Mouse (Mus musculus) myocyte (in vitro differentiated cells): Measurements from ENCODE around the gene Slmap. TPM values are rescaled to one million over a fixed set of nuclear protein-coding genes. Genes with fewer than 3 reads are reported as not detected.

Source experiments
- H3K27me3 ChIP-seq: one replicate; pipeline ENCODE4 v1.6.1; 2011; ENCODE audit not compliant: control insufficient read depth, insufficient read depth, insufficient read length
- H3K36me3 ChIP-seq: one replicate; pipeline ENCODE4 v1.6.1; 2011; ENCODE audit not compliant: control insufficient read depth, insufficient read depth
- H3K4me2 ChIP-seq: one replicate; pipeline ENCODE4 v1.6.1; 2011; ENCODE audit warnings: low read depth, control low read depth
- H3K4me3 ChIP-seq: one replicate; pipeline ENCODE4 v1.5.1; 2011; ENCODE audit warnings: mild to moderate bottlenecking, control low read depth, moderate library complexity
- H3K79me2 ChIP-seq: one replicate; pipeline ENCODE4 v1.6.1; 2011; ENCODE audit not compliant: control insufficient read depth, insufficient read depth
- H3ac ChIP-seq: one replicate; pipeline ENCODE4 v1.6.1; 2011; ENCODE audit not compliant: control insufficient read depth, insufficient read length
- CEBPB ChIP-seq: IDR thresholded peaks from 2 replicates; pipeline ENCODE4 v1.6.1; 2011; ENCODE audit warnings: mild to moderate bottlenecking, moderate library complexity; ENCODE audit not compliant: poor library complexity, insufficient read depth, severe bottlenecking
- E2F4 ChIP-seq: IDR thresholded peaks from one replicate; pipeline ENCODE4 v1.6.1; 2011; ENCODE audit warnings: mild to moderate bottlenecking, control low read depth, moderate library complexity; ENCODE audit not compliant: insufficient read depth
- MAX ChIP-seq: IDR thresholded peaks from one replicate; pipeline ENCODE4 v1.6.1; 2011; ENCODE audit warnings: low read depth, mild to moderate bottlenecking, control low read depth
- MYOD1 ChIP-seq, 3 experiments: IDR thresholded peaks; one replicate each; pipeline ENCODE4 v1.6.1; 2011; ENCODE audit warnings: control low read depth in 2 of 3, low read depth in 2 of 3, mild to moderate bottlenecking in 2 of 3, moderate library complexity in 1 of 3; ENCODE audit not compliant: insufficient read length in 2 of 3, control insufficient read depth in 1 of 3
- MYOG ChIP-seq, 3 experiments: IDR thresholded peaks; one replicate each; pipeline ENCODE4 v1.6.1; 2011; ENCODE audit warnings: control low read depth in 2 of 3, low read depth in 2 of 3, mild to moderate bottlenecking in 2 of 3; ENCODE audit not compliant: insufficient read length in 2 of 3, control insufficient read depth in 1 of 3, insufficient read depth in 1 of 3
- POLR2A ChIP-seq: IDR thresholded peaks from one replicate; pipeline ENCODE4 v1.6.1; 2011; ENCODE audit warnings: low read depth, mild to moderate bottlenecking, control low read depth, moderate library complexity; ENCODE audit not compliant: insufficient read length
- POLR2AphosphoS2 ChIP-seq: IDR thresholded peaks from one replicate; pipeline ENCODE4 v1.6.1; 2011; ENCODE audit warnings: low read depth, control low read depth; ENCODE audit not compliant: insufficient read length
- REST ChIP-seq: IDR thresholded peaks from one replicate; pipeline ENCODE4 v1.6.1; 2011; ENCODE audit warnings: mild to moderate bottlenecking, control low read depth, moderate library complexity; ENCODE audit not compliant: insufficient read depth, insufficient read length
- SRF ChIP-seq: IDR thresholded peaks from one replicate; pipeline ENCODE4 v1.6.1; 2011; ENCODE audit warnings: low read depth; ENCODE audit not compliant: control insufficient read depth, insufficient read length
- TCF12 ChIP-seq: IDR thresholded peaks from one replicate; pipeline ENCODE4 v1.6.1; 2011; ENCODE audit warnings: mild to moderate bottlenecking, control low read depth; ENCODE audit not compliant: poor library complexity, insufficient read depth, severe bottlenecking
- TCF3 ChIP-seq: IDR thresholded peaks from one replicate; pipeline ENCODE4 v1.6.1; 2011; ENCODE audit warnings: low read depth, control low read depth; ENCODE audit not compliant: insufficient read length
- USF1 ChIP-seq: IDR thresholded peaks from one replicate; pipeline ENCODE4 v1.6.1; 2011; ENCODE audit warnings: low read depth, mild to moderate bottlenecking, control low read depth, moderate library complexity
- polyA plus RNA-seq: library from polyadenylated mRNA; unstranded; fragments of >200 nt; fragmentation: generic; extraction: Trizol; gene quantifications from one replicate; pipeline ENCODE4 v1.2.1, GENCODE M21; 2012; ENCODE audit warnings: missing spikeins

Gene Slmap
- polyA plus RNA-seq, 1 experiment: 15.5 TPM

- Histone ChIP-seq H3K4me2 (no peak overlapping the region), H3K36me3 (no peaks in the 10 kb centered on the region), H3K27me3 (no peaks in the 10 kb centered on the region), H3ac (no peak overlapping the region), H3K79me2 (peaks cover 62% of the 10 kb centered on the region), H3K4me3 (no peak overlapping the region)
- TF ChIP-seq SRF (no peak), MYOG (IDR thresholded peaks at IDR 0.05; ENCODE audit: control insufficient read depth in 1 of 3, insufficient read depth in 1 of 3, insufficient read length in 2 of 3, low read depth in 2 of 3) (no peak), POLR2AphosphoS2 (no peak), CEBPB (no peak), TCF3 (no peak), POLR2A (no peak), TCF12 (no peak), USF1 (no peak), REST (no peak), MYOD1 (IDR thresholded peaks at IDR 0.05; ENCODE audit: control insufficient read depth in 1 of 3, insufficient read length in 2 of 3, low read depth in 2 of 3) (no peak)
These were observed 30.2 kb downstream of the Slmap start for GRCm38 (mm10) chr14:26504541-26504940.

DNA sequence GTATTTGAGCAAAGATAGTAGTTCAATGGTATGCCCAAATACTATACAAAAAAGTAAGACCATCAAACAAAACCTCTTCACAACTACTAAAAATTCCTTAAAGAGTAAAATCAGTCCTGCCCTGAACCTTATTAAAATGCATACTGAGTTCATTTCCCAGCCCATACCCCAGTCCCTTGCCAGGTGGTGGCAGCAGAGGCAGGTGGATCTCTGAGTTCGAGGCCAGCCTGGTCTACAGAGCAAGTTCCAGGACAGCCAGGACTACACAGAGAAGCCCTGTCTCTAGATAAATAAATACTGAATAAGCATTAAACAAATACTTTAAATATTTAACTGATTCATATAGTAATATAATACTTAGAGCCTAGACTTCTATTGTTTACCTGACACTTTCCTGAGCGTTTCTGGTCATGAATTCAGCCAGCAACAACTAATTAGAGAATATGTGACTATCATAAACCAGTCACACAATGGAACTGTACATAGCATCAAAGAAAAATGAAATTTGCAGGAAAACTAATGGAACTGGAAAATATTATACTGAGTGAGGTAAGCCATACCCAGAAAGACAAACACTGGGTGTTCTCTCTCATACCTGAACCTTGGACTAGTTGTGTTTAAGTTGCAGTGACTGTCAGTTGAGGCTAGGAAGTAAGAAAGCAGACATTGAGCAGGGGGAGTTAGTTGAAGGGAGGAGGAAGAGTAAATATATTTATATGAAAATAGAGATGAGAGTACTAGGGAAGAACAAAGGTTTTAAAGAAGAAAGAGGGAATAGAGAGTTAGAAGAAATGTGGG is 34.4 kb downstream of the Slmap start:
- no peak overlapping the region for H3K4me2 ChIP-seq
- TF ChIP-seq REST (no peak), MYOG (IDR thresholded peaks at IDR 0.05; ENCODE audit: control insufficient read depth in 1 of 3, insufficient read depth in 1 of 3, insufficient read length in 2 of 3, low read depth in 2 of 3) (no peak), POLR2AphosphoS2 (no peak), TCF3 (no peak), POLR2A (no peak), MAX (no peak), TCF12 (no peak), E2F4 (no peak), USF1 (no peak), MYOD1 (IDR thresholded peaks at IDR 0.05; ENCODE audit: control insufficient read depth in 1 of 3, insufficient read length in 2 of 3, low read depth in 2 of 3) (no peak), CEBPB (no peak), SRF (no peak)
- no peak overlapping the region for H3ac ChIP-seq
- H3K79me2 ChIP-seq: peaks cover 48% of the 10 kb centered on the region
- H3K27me3 ChIP-seq: no peaks in the 10 kb centered on the region
- no peaks in the 10 kb centered on the region for H3K36me3 ChIP-seq
- H3K4me3 ChIP-seq: no peak overlapping the region

DNA sequence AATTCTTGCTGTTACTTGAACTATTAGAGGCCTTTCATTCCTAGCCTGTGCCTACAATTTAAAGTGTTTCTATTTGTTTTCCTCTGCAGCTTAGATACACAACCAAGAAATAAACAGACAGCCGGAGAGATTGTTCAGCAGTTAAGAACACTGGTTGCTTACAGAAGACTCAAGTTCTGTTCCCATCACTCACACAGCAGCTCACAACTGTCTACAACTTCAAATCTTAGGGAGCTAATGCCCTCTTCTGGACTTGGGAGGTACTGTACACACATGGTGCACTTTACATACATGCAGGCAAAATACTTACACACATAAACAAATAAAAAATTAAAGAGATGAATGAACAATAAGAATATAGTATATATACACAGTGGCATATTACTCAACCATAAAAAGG is 39.7 kb downstream of the Slmap start:
- peaks cover 78% of the 10 kb centered on the region for H3K79me2 ChIP-seq
- TF ChIP-seq REST (no peak), SRF (no peak), POLR2A (no peak), TCF3 (no peak), MYOD1 (IDR thresholded peaks at IDR 0.05; ENCODE audit: control insufficient read depth in 1 of 3, insufficient read length in 2 of 3, low read depth in 2 of 3) (no peak), MYOG (IDR thresholded peaks at IDR 0.05; ENCODE audit: control insufficient read depth in 1 of 3, insufficient read depth in 1 of 3, insufficient read length in 2 of 3, low read depth in 2 of 3) (no peak), CEBPB (no peak)
- H3K27me3 ChIP-seq: no peaks in the 10 kb centered on the region
- no peak overlapping the region for H3ac ChIP-seq
- H3K4me2 ChIP-seq: no peak overlapping the region
- H3K36me3 ChIP-seq: peaks cover 4% of the 10 kb centered on the region
- H3K4me3 ChIP-seq: no peak overlapping the region

- H3K79me2 ChIP-seq: peaks cover 70% of the 10 kb centered on the region
- no peaks in the 10 kb centered on the region for H3K27me3 ChIP-seq
- TF ChIP-seq POLR2AphosphoS2 (no peak), CEBPB (no peak), TCF3 (no peak), USF1 (no peak), E2F4 (no peak), MYOD1 (IDR thresholded peaks at IDR 0.05; ENCODE audit: control insufficient read depth in 1 of 3, insufficient read length in 2 of 3, low read depth in 2 of 3) (no peak), MYOG (IDR thresholded peaks at IDR 0.05; ENCODE audit: control insufficient read depth in 1 of 3, insufficient read depth in 1 of 3, insufficient read length in 2 of 3, low read depth in 2 of 3) (no peak), MAX (no peak), SRF (no peak), TCF12 (no peak), REST (no peak), POLR2A (no peak)
- no peak overlapping the region for H3K4me2 ChIP-seq
- peaks cover 4% of the 10 kb centered on the region for H3K36me3 ChIP-seq
- no peak overlapping the region for H3ac ChIP-seq
- no peak overlapping the region for H3K4me3 ChIP-seq
These were observed 43.6 kb downstream of the Slmap start for GRCm38 (mm10) chr14:26491150-26491549.
